Mouse (Mus musculus) ES-E14 (cell line): ENCODE measurements at regions not wholly inside any gene's neighbourhood (a gene's known extent, or its start where the extent isn't known, plus 50 kb on each side); places are given as distances from the start of the nearest gene placed in this dataset.

Source experiments
- DNase-seq: peaks from one replicate; pipeline ENCODE4 v3.0.0-alpha.2; 2013; ENCODE audit warnings: low read depth, low spot score
- H3K27ac ChIP-seq: 2 replicates; pipeline ENCODE4 v1.5.1; 2012; ENCODE audit warnings: low read depth, mild to moderate bottlenecking, low read length, moderate library complexity, mixed read lengths; ENCODE audit not compliant: poor library complexity, insufficient read depth, severe bottlenecking
- H3K36me3 ChIP-seq: 2 replicates; pipeline ENCODE4 v1.6.1; 2012; ENCODE audit warnings: mild to moderate bottlenecking, low read length, moderate library complexity, mixed read lengths; ENCODE audit not compliant: control insufficient read depth, poor library complexity, insufficient read depth, severe bottlenecking
- H3K4me1 ChIP-seq, 2 experiments: fragments of 150-350 bp in 1 of 2; sonication (generic) in 1 of 2; 2 replicates each; pipeline ENCODE4 v1.6.1; 2012; ENCODE audit warnings: low read length in 2 of 2, mild to moderate bottlenecking in 1 of 2, mixed read lengths in 1 of 2; ENCODE audit not compliant: control insufficient read depth in 2 of 2, insufficient read depth in 2 of 2, poor library complexity in 1 of 2
- H3K4me3 ChIP-seq, 2 experiments: fragments of 150-350 bp in 1 of 2; sonication (generic) in 1 of 2; 2 replicates each; pipeline ENCODE4 v1.5.1; 2012; ENCODE audit warnings: low read length in 2 of 2, low read depth in 1 of 2, mild to moderate bottlenecking in 1 of 2, mixed read lengths in 1 of 2; ENCODE audit not compliant: insufficient read depth in 1 of 2, poor library complexity in 1 of 2, severe bottlenecking in 1 of 2
- H3K9ac ChIP-seq: 2 replicates; pipeline ENCODE4 v1.6.1; 2012; ENCODE audit warnings: low read depth, mild to moderate bottlenecking, low read length, mixed read lengths; ENCODE audit not compliant: poor library complexity, insufficient read depth, severe bottlenecking
- H3K9me3 ChIP-seq: fragments of 150-350 bp; sonication (generic); 2 replicates; pipeline ENCODE4 v1.6.1; 2012; ENCODE audit warnings: low read depth, mild to moderate bottlenecking, low read length; ENCODE audit not compliant: control insufficient read depth, insufficient read depth
- CHD2 ChIP-seq: IDR thresholded peaks from 2 replicates; pipeline ENCODE4 v1.6.1; 2014; ENCODE audit warnings: mild to moderate bottlenecking, low read depth, low read length, inconsistent platforms
- HCFC1 ChIP-seq: IDR thresholded peaks from 2 replicates; pipeline ENCODE4 v1.6.1; 2012; ENCODE audit warnings: low read length, inconsistent platforms, borderline replicate concordance; ENCODE audit not compliant: insufficient read depth
- MAFK ChIP-seq: IDR thresholded peaks from 2 replicates; pipeline ENCODE4 v1.6.1; 2014; ENCODE audit warnings: mild to moderate bottlenecking, low read depth, low read length, inconsistent platforms; ENCODE audit not compliant: insufficient read depth
- ZC3H11A ChIP-seq: IDR thresholded peaks from 2 replicates; pipeline ENCODE4 v1.6.1; 2012; ENCODE audit warnings: low read depth, mild to moderate bottlenecking, inconsistent platforms, low read length, borderline replicate concordance
- ZNF384 ChIP-seq: IDR thresholded peaks from 2 replicates; pipeline ENCODE4 v1.6.1; 2012; ENCODE audit warnings: low read depth, low read length, inconsistent platforms
- in situ Hi-C, 2 experiments: fragments of 600-800 bp; cut with MboI; formaldehyde crosslinking; loops; one replicate each; pipeline ENCODE4 v1.15.1; 2025; ENCODE audit warnings: low sequenced_read_pairs in 2 of 2, inconsistent platforms in 1 of 2; ENCODE audit not compliant: unreplicated experiment in 2 of 2

GRCm38 (mm10) chr3:41160648-41161047 lies 77.8 kb upstream of the Pgrmc2 start:
- no peak overlapping the region for H3K9ac ChIP-seq
- no peak for DNase-seq
- in situ Hi-C loops, result no loop called here

GRCm38 (mm10) chr3:41158314-41158973 lies 75.6 kb upstream of the Pgrmc2 start:
- Histone ChIP-seq H3K4me3 (no peak overlapping the region), H3K4me1 (no peaks in the 10 kb centered on the region), H3K9ac (no peak overlapping the region), H3K27ac (no peak overlapping the region), H3K9me3 (no peaks in the 10 kb centered on the region), H3K36me3 (no peaks in the 10 kb centered on the region)
- TF ChIP-seq ZC3H11A (no peak), MAFK (no peak), CHD2 (no peak), HCFC1 (no peak), ZNF384 (no peak)
- no peak for DNase-seq
- in situ Hi-C loops, result no loop called here

More at GRCm38 (mm10) chr3:41160648-41161047, 77.8 kb upstream of the Pgrmc2 start:
- Histone ChIP-seq H3K9me3 (no peaks in the 10 kb centered on the region), H3K36me3 (no peaks in the 10 kb centered on the region), H3K4me1 (no peaks in the 10 kb centered on the region), H3K4me3 (no peak overlapping the region), H3K27ac (no peak overlapping the region)
- TF ChIP-seq HCFC1 (no peak), CHD2 (no peak), MAFK (no peak), ZC3H11A (no peak)

GRCm38 (mm10) chr3:41157428-41157827 lies 74.6 kb upstream of the Pgrmc2 start:
- H3K4me3 ChIP-seq, result no peak overlapping the region
- H3K9ac ChIP-seq, result no peak overlapping the region
- TF ChIP-seq ZC3H11A, result no peak
- no peak for TF ChIP-seq CHD2
- TF ChIP-seq HCFC1, result no peak
- TF ChIP-seq ZNF384, result no peak
- TF ChIP-seq MAFK, result no peak
- H3K9me3 ChIP-seq, result no peaks in the 10 kb centered on the region
- H3K27ac ChIP-seq, result no peak overlapping the region
- H3K4me1 ChIP-seq, result no peaks in the 10 kb centered on the region
- DNase-seq, result no peak
- in situ Hi-C loops, result no loop called here
- H3K36me3 ChIP-seq, result no peaks in the 10 kb centered on the region

GRCm38 (mm10) chr3:41156562-41156961 lies 73.7 kb upstream of the Pgrmc2 start:
- no peak for DNase-seq
- no peak overlapping the region for H3K27ac ChIP-seq
- H3K9ac ChIP-seq, result no peak overlapping the region
- TF ChIP-seq CHD2 (no peak), ZNF384 (no peak), MAFK (no peak), HCFC1 (no peak), ZC3H11A (no peak)
- no peaks in the 10 kb centered on the region for H3K4me1 ChIP-seq
- H3K9me3 ChIP-seq, result no peaks in the 10 kb centered on the region
- in situ Hi-C loops, result no loop called here
- H3K36me3 ChIP-seq, result no peaks in the 10 kb centered on the region
- H3K4me3 ChIP-seq, result no peak overlapping the region

GRCm38 (mm10) chr3:41155132-41155760 lies 72.4 kb upstream of the Pgrmc2 start:
- in situ Hi-C loops, result no loop called here
- no peak overlapping the region for H3K27ac ChIP-seq

More at GRCm38 (mm10) chr3:41155132-41155760, 72.4 kb upstream of the Pgrmc2 start:
- H3K9ac ChIP-seq, result no peak overlapping the region
- no peaks in the 10 kb centered on the region for H3K4me1 ChIP-seq
- no peaks in the 10 kb centered on the region for H3K36me3 ChIP-seq
- TF ChIP-seq HCFC1 (no peak), MAFK (no peak), ZNF384 (no peak), CHD2 (no peak), ZC3H11A (no peak)
- H3K9me3 ChIP-seq, result no peaks in the 10 kb centered on the region
- no peak for DNase-seq
- no peak overlapping the region for H3K4me3 ChIP-seq
